Mouse (Mus musculus): ENCODE measurements around the gene Lcn2. TPM values are rescaled to one million over a fixed set of nuclear protein-coding genes. Genes with fewer than 3 reads are reported as not detected.

Lcn2 gene
- total and polyA plus RNA-seq, 3 experiments: not detected

- Histone ChIP-seq H3K4me3 (replicated peaks in 1 of 3; ENCODE audit: low read depth in 2 of 3, low read length in 2 of 3, poor library complexity in 1 of 3) (no peak overlapping the region), H3K79me2 (replicated peaks; ENCODE audit: control insufficient read depth, extremely low read depth, insufficient read depth, poor library complexity, severe bottlenecking) (no peaks in the 10 kb centered on the region), H3K4me2 (ENCODE audit: insufficient read depth, low read depth, poor library complexity, severe bottlenecking) (no peak overlapping the region), H3K9ac (ENCODE audit: insufficient read depth, low read depth) (no peak overlapping the region), H3K27me3 (replicated peaks) (no peaks in the 10 kb centered on the region), H3K27ac (ENCODE audit: insufficient read depth, low read depth) (no peak overlapping the region), H3K4me1 (ENCODE audit: control insufficient read depth in 1 of 2, insufficient read depth in 2 of 2) (peaks cover 0 to 9% of the 10 kb centered on the region in 2 experiments; a peak in 2 of 4 replicates), H3K9me3 (replicated peaks; ENCODE audit: low read length) (no peaks in the 10 kb centered on the region), H3K36me3 (replicated peaks in 1 of 2; ENCODE audit: control insufficient read depth in 1 of 2, insufficient read depth in 1 of 2, low read length in 1 of 2) (peaks cover 38 to 71% of the 10 kb centered on the region in 2 experiments)
- in situ Hi-C loops (cut with MboI; ENCODE audit: low pct_ligation_motif_present, low pct_unique_long_range_greater_than_20kb, low sequenced_read_pairs): no loop called here
- DNase-seq (ENCODE audit: extremely low read depth): no peak
- dilution Hi-C loops (cut with MboI; ENCODE audit: extremely low pct_ligation_motif_present, extremely low pct_unique_long_range_greater_than_20kb, low sequenced_read_pairs): no loop called here
- no peak for TF ChIP-seq RAD21 (IDR thresholded peaks at IDR 0.05; ENCODE audit: low read depth, low read length)
- TF ChIP-seq GABPA (IDR thresholded peaks at IDR 0.05; ENCODE audit: insufficient replicate concordance, low read depth, low read length): no peak
- no peak for TF ChIP-seq POLR2A (IDR thresholded peaks at IDR 0.05; ENCODE audit: low read depth, low read length)
- TF ChIP-seq SMC3 (IDR thresholded peaks at IDR 0.05; ENCODE audit: low read depth, low read length): no peak
- no peak for TF ChIP-seq BHLHE40 (IDR thresholded peaks at IDR 0.05; ENCODE audit: low read depth, low read length)
- no peak for TF ChIP-seq MAX (IDR thresholded peaks at IDR 0.05; ENCODE audit: low read length)
- TF ChIP-seq ZNF384 (IDR thresholded peaks at IDR 0.05; ENCODE audit: low read depth, low read length): no peak
- no peak for TF ChIP-seq CHD2 (IDR thresholded peaks at IDR 0.05; ENCODE audit: low read length)
- TF ChIP-seq NRF1 (IDR thresholded peaks at IDR 0.05; ENCODE audit: low read depth, low read length): no peak
- no peak for TF ChIP-seq JUN (IDR thresholded peaks at IDR 0.05; ENCODE audit: insufficient read depth, low read depth, low read length)
- TF ChIP-seq CHD1 (IDR thresholded peaks at IDR 0.05; ENCODE audit: low read depth, low read length): no peak
- TF ChIP-seq ZMIZ1 (IDR thresholded peaks at IDR 0.05; ENCODE audit: low read depth, low read length): no peak
- TF ChIP-seq MAZ (IDR thresholded peaks at IDR 0.05; ENCODE audit: low read depth, low read length): no peak
- TF ChIP-seq KAT2A (IDR thresholded peaks at IDR 0.05; ENCODE audit: insufficient replicate concordance, low read length): no peak
- TF ChIP-seq EP300 (IDR thresholded peaks at IDR 0.05; ENCODE audit: low read length): no peak
These were observed 20.7 kb downstream of the Lcn2 start for GRCm38 (mm10) chr2:32367315-32367714.

- H3K9me3 ChIP-seq (replicated peaks; ENCODE audit: low read length): no peaks in the 10 kb centered on the region
- no peak overlapping the region for H3K4me3 ChIP-seq (replicated peaks in 1 of 3; ENCODE audit: low read depth in 2 of 3, low read length in 2 of 3, poor library complexity in 1 of 3)
- DNase-seq (ENCODE audit: extremely low read depth): no peak
- peaks cover 19% of the 10 kb centered on the region for H3K27me3 ChIP-seq (replicated peaks)
- H3K4me2 ChIP-seq (ENCODE audit: insufficient read depth, low read depth, poor library complexity, severe bottlenecking): no peak overlapping the region
- dilution Hi-C loops (cut with MboI; ENCODE audit: extremely low pct_ligation_motif_present, extremely low pct_unique_long_range_greater_than_20kb, low sequenced_read_pairs): no loop called here
- TF ChIP-seq SMC3 (IDR thresholded peaks at IDR 0.05; ENCODE audit: low read depth, low read length) (no peak), EP300 (IDR thresholded peaks at IDR 0.05; ENCODE audit: low read length) (no peak), MAX (IDR thresholded peaks at IDR 0.05; ENCODE audit: low read length) (no peak), NRF1 (IDR thresholded peaks at IDR 0.05; ENCODE audit: low read depth, low read length) (no peak)
- no peak overlapping the region for H3K9ac ChIP-seq (ENCODE audit: insufficient read depth, low read depth)
- no peaks in the 10 kb centered on the region for H3K79me2 ChIP-seq (replicated peaks; ENCODE audit: control insufficient read depth, extremely low read depth, insufficient read depth, poor library complexity, severe bottlenecking)
- H3K27ac ChIP-seq (ENCODE audit: insufficient read depth, low read depth): no peak overlapping the region
- H3K4me1 ChIP-seq (ENCODE audit: control insufficient read depth in 1 of 2, insufficient read depth in 2 of 2): peaks cover 0 to 9% of the 10 kb centered on the region in 2 experiments; a peak in 2 of 4 replicates
- in situ Hi-C loops (cut with MboI; ENCODE audit: low pct_ligation_motif_present, low pct_unique_long_range_greater_than_20kb, low sequenced_read_pairs): no loop called here
- H3K36me3 ChIP-seq (replicated peaks in 1 of 2; ENCODE audit: control insufficient read depth in 1 of 2, insufficient read depth in 1 of 2, low read length in 1 of 2): peaks cover 12 to 40% of the 10 kb centered on the region in 2 experiments
These were observed 23.9 kb downstream of the Lcn2 start for GRCm38 (mm10) chr2:32364121-32364520.
